9 mouse cellular contexts compared by ENCODE assay signal in the genomic region with DNA sequence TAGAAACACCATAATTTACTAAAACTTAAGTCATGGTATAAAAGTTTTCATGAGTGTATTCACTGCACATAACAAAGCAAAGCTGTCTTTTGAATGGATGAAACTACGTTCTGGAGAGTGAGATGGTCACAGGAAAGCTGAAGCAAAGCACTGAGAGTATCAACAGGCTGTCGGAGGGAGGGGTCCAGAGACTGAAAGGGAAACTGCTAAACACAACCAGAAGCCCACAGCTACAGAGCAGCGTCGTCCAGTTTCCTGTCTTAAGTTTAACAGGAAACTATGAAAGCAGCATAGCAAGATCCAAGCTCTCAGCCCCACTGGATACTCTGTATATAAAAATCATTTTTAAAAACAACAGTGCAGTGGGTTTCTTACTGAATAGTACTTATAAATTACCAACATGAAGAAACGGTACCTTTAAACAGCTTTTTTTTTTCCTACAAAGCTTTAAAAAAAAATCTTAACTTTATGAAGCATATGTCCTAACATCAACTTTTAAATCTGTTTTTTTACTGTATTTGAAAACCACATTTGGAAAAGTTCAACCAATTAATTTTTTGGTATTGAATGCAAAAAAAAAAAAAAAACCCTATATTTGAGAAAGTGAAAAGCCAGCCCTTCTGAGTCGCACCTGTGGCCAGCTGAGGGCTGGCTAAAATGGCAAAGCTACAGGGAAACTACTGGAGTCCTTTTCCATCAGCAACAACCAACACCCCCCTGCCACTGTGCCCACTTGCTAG.
A peak's percentile ranks its signal among the peaks of the same experiment; 100 is the strongest.
DNase-seq lines count a peak whose midpoint lies in the region; ATAC-seq and TF ChIP-seq lines count a peak whose summit lies in the region.
"Had no signal": no experiment of that assay in that cellular context is flagged by ENCODE, and none has a peak within 500 bp of the region (broad histone marks: within the 10 kb centered on the region; RNA-seq: fewer than 3 reads in every experiment).

No protein-coding gene starts in this region.

- H3K27ac ChIP-seq in heart, embryonic 16.5 days (ENCODE audit: low read length): peak overlapping the region; percentile 8; the same call in 1 of the 2 replicates
- H3K27ac ChIP-seq in liver, embryonic 16.5 days (ENCODE audit: low read length): no peak overlapping the region
- no peak overlapping the region; the same call in 1 of the 2 replicates for H3K27ac ChIP-seq in thymus, adult 2 months (ENCODE audit: control insufficient read depth, insufficient read depth, low read length)
- no peak overlapping the region for H3K27ac ChIP-seq in midbrain, embryonic 10.5 days (replicated peaks)
- H3K27ac ChIP-seq: hindbrain, embryonic 14.5 days had no signal

- no peak for TF ChIP-seq POLR2A in thymus, adult 2 months (IDR thresholded peaks at IDR 0.05; ENCODE audit: control insufficient read depth, extremely low read depth, insufficient read depth, low read length, poor library complexity)

- no peaks in the 10 kb centered on the region for H3K27me3 ChIP-seq in heart, embryonic 16.5 days (ENCODE audit: control insufficient read depth, insufficient read depth, low read length)
- no peaks in the 10 kb centered on the region for H3K27me3 ChIP-seq in liver, embryonic 16.5 days (ENCODE audit: control insufficient read depth, insufficient read depth, low read depth, low read length)
- H3K27me3 ChIP-seq in thymus, adult 2 months (ENCODE audit: control insufficient read depth, insufficient read depth, low read length): no peaks in the 10 kb centered on the region
- H3K27me3 ChIP-seq in midbrain, embryonic 10.5 days (ENCODE audit: low read depth, poor library complexity, severe bottlenecking): no peaks in the 10 kb centered on the region

- H3K9me3 ChIP-seq in heart, embryonic 16.5 days (replicated peaks; ENCODE audit: control insufficient read depth, low read length): no peaks in the 10 kb centered on the region
- no peaks in the 10 kb centered on the region for H3K9me3 ChIP-seq in liver, embryonic 16.5 days (replicated peaks; ENCODE audit: control insufficient read depth, low read length)
- H3K9me3 ChIP-seq in midbrain, embryonic 10.5 days (replicated peaks): no peaks in the 10 kb centered on the region

- H3K4me1 ChIP-seq in heart, embryonic 16.5 days (ENCODE audit: control insufficient read depth, insufficient read depth, low read length): peaks cover 6% of the 10 kb centered on the region
- H3K4me1 ChIP-seq in liver, embryonic 16.5 days (ENCODE audit: control insufficient read depth, low read depth, low read length): no peaks in the 10 kb centered on the region; the same call in 1 of the 2 replicates
- peaks cover 4% of the 10 kb centered on the region; the same call in 1 of the 2 replicates for H3K4me1 ChIP-seq in thymus, adult 2 months (replicated peaks; ENCODE audit: control insufficient read depth, insufficient read depth, low read length)
- peaks cover 4% of the 10 kb centered on the region; the same call in 1 of the 2 replicates for H3K4me1 ChIP-seq in midbrain, embryonic 10.5 days

- 42% methylated on average over 6 of the region's 6 CpGs for WGBS in heart, embryonic 16.5 days
- WGBS in liver, embryonic 16.5 days (ENCODE audit: insufficient replicate concordance): 23% methylated on average over 6 of the region's 6 CpGs
- 12% methylated on average over 6 of the region's 6 CpGs for WGBS in thymus, adult 2 months
- 66% methylated on average over 6 of the region's 6 CpGs for WGBS in midbrain, embryonic 10.5 days

- TF ChIP-seq CTCF in thymus, adult 2 months (IDR thresholded peaks at IDR 0.05; ENCODE audit: borderline replicate concordance, control insufficient read depth, extremely low read depth, insufficient read depth, low read length, poor library complexity): no peak

- H3K4me3 ChIP-seq in heart, embryonic 16.5 days (ENCODE audit: low read length): no peak overlapping the region
- no peak overlapping the region for H3K4me3 ChIP-seq in liver, embryonic 16.5 days (ENCODE audit: low read depth, low read length)
- no peak overlapping the region for H3K4me3 ChIP-seq in thymus, adult 2 months (ENCODE audit: control insufficient read depth, insufficient read depth, low read length)
- H3K4me3 ChIP-seq in midbrain, embryonic 10.5 days: no peak overlapping the region

- ATAC-seq in heart, embryonic 16.5 days (replicated peaks; ENCODE audit: extremely low read depth, insufficient read depth, low FRiP score): peak; percentile 60; the same call in 1 of the 2 replicates
- peak; percentile 92 for ATAC-seq in activated CD4-positive, CD25-positive, alpha-beta regulatory T cell, adult 4 months
- ATAC-seq in liver, embryonic 16.5 days (ENCODE audit: low read depth): 0 out of 2 replicates have a peak, but pooled peaks have one; percentile 19

- peak overlapping the region; percentile 46 for H3K4me2 ChIP-seq in heart, embryonic 16.5 days (ENCODE audit: low read depth, low read length)
- 0 out of 2 replicates have a peak overlapping the region, but pooled peaks have one; percentile 9 for H3K4me2 ChIP-seq in liver, embryonic 16.5 days (ENCODE audit: low read depth, low read length)
- H3K4me2 ChIP-seq: hindbrain, embryonic 14.5 days had no signal

- no peak overlapping the region for H3K9ac ChIP-seq in heart, embryonic 16.5 days (ENCODE audit: low read length)
- H3K9ac ChIP-seq in liver, embryonic 16.5 days (ENCODE audit: low read depth, low read length): no peak overlapping the region
- H3K9ac ChIP-seq: hindbrain, embryonic 14.5 days had no signal

- DNase-seq in heart, adult 9 months (ENCODE audit: low spot score in 2 of 2): no peak
- peak; percentile 27 for DNase-seq in thymus, adult 2 months
- DNase-seq in urinary bladder, postnatal 4 days (ENCODE audit: low spot score in 2 of 2): no peak
- no peak for DNase-seq in midbrain, embryonic 10.5 days (ENCODE audit: low spot score)
- DNase-seq in frontal cortex, postnatal 10 days (ENCODE audit: low spot score in 2 of 2): no peak

- 0 out of 2 replicates have a peak, but pooled peaks cover 2% of the 10 kb centered on the region for H3K36me3 ChIP-seq in heart, embryonic 16.5 days (ENCODE audit: control insufficient read depth, insufficient read depth)
- no peaks in the 10 kb centered on the region; the same call in 1 of the 2 replicates for H3K36me3 ChIP-seq in liver, embryonic 16.5 days (ENCODE audit: control insufficient read depth, insufficient read depth)
- H3K36me3 ChIP-seq in thymus, adult 2 months (ENCODE audit: control insufficient read depth, insufficient read depth, low read length): peaks cover 5% of the 10 kb centered on the region
- H3K36me3 ChIP-seq in midbrain, embryonic 10.5 days: no peaks in the 10 kb centered on the region

Comparison
In these comparisons a context has a peak if more than half of its experiments do, and no peak if none do; other contexts are left out.
1. ATAC-seq: peak in every context shown above with its lines; median percentile 92 in activated CD4-positive, CD25-positive, alpha-beta regulatory T cell, adult 4 months; 60 in heart, embryonic 16.5 days; 19 in liver, embryonic 16.5 days.